Mouse (Mus musculus): ENCODE data around the gene Hoxa9. TPM values are rescaled to one million over a fixed set of nuclear protein-coding genes. Genes with fewer than 3 reads are reported as not detected.

The Hoxa9 gene
- polyA plus RNA-seq, 1 experiment, result 17.7 TPM

- Histone ChIP-seq H3K36me3 (ENCODE audit: control insufficient read depth, insufficient read depth) (peaks cover 16% of the 10 kb centered on the region), H3K4me2 (ENCODE audit: low read depth) (no peak overlapping the region), H3K4me3 (no peak overlapping the region), H3K79me2 (ENCODE audit: control insufficient read depth, insufficient read depth) (peaks cover 5% of the 10 kb centered on the region), H3ac (ENCODE audit: control insufficient read depth, insufficient read length) (no peak overlapping the region), H3K27me3 (ENCODE audit: control insufficient read depth, insufficient read depth, insufficient read length) (no peaks in the 10 kb centered on the region)
- TF ChIP-seq MYOD1 (IDR thresholded peaks at IDR 0.05; ENCODE audit: control insufficient read depth in 1 of 3, insufficient read length in 2 of 3, low read depth in 2 of 3) (no peak), REST (IDR thresholded peaks at IDR 0.05; ENCODE audit: insufficient read depth, insufficient read length) (no peak), CEBPB (IDR thresholded peaks at IDR 0.05; ENCODE audit: insufficient read depth, poor library complexity, severe bottlenecking) (no peak), MAX (IDR thresholded peaks at IDR 0.05; ENCODE audit: low read depth) (no peak), E2F4 (IDR thresholded peaks at IDR 0.05; ENCODE audit: insufficient read depth) (no peak), SRF (IDR thresholded peaks at IDR 0.05; ENCODE audit: control insufficient read depth, insufficient read length, low read depth) (no peak), MYOG (IDR thresholded peaks at IDR 0.05; ENCODE audit: control insufficient read depth in 1 of 3, insufficient read depth in 1 of 3, insufficient read length in 2 of 3, low read depth in 2 of 3) (no peak), POLR2A (IDR thresholded peaks at IDR 0.05; ENCODE audit: insufficient read length, low read depth) (no peak), TCF3 (IDR thresholded peaks at IDR 0.05; ENCODE audit: insufficient read length, low read depth) (no peak), TCF12 (IDR thresholded peaks at IDR 0.05; ENCODE audit: insufficient read depth, poor library complexity, severe bottlenecking) (no peak), POLR2AphosphoS2 (IDR thresholded peaks at IDR 0.05; ENCODE audit: insufficient read length, low read depth) (no peak), USF1 (IDR thresholded peaks at IDR 0.05; ENCODE audit: low read depth) (no peak)
Observed at GRCm38 (mm10) chr6:52203121-52203370, 27.8 kb downstream of the Hoxa9 start.

GRCm38 (mm10) chr6:52202362-52203120 lies 28.3 kb downstream of the Hoxa9 start:
- Histone ChIP-seq H3K27me3 (ENCODE audit: control insufficient read depth, insufficient read depth, insufficient read length) (no peaks in the 10 kb centered on the region), H3K79me2 (ENCODE audit: control insufficient read depth, insufficient read depth) (peaks cover under 1% of the 10 kb centered on the region)

GRCm38 (mm10) chr6:52201269-52201668 lies 29.6 kb downstream of the Hoxa9 start:
- Histone ChIP-seq H3K4me3 (no peak overlapping the region), H3K27me3 (ENCODE audit: control insufficient read depth, insufficient read depth, insufficient read length) (no peaks in the 10 kb centered on the region), H3K79me2 (ENCODE audit: control insufficient read depth, insufficient read depth) (no peaks in the 10 kb centered on the region), H3ac (ENCODE audit: control insufficient read depth, insufficient read length) (no peak overlapping the region), H3K4me2 (ENCODE audit: low read depth) (no peak overlapping the region), H3K36me3 (ENCODE audit: control insufficient read depth, insufficient read depth) (peaks cover 16% of the 10 kb centered on the region)
- TF ChIP-seq E2F4 (IDR thresholded peaks at IDR 0.05; ENCODE audit: insufficient read depth), result no peak
- TF ChIP-seq USF1 (IDR thresholded peaks at IDR 0.05; ENCODE audit: low read depth), result no peak
- TF ChIP-seq SRF (IDR thresholded peaks at IDR 0.05; ENCODE audit: control insufficient read depth, insufficient read length, low read depth), result no peak
- TF ChIP-seq MYOD1 (IDR thresholded peaks at IDR 0.05; ENCODE audit: control insufficient read depth in 1 of 3, insufficient read length in 2 of 3, low read depth in 2 of 3), result no peak
- no peak for TF ChIP-seq MYOG (IDR thresholded peaks at IDR 0.05; ENCODE audit: control insufficient read depth in 1 of 3, insufficient read depth in 1 of 3, insufficient read length in 2 of 3, low read depth in 2 of 3)
- TF ChIP-seq CEBPB (IDR thresholded peaks at IDR 0.05; ENCODE audit: insufficient read depth, poor library complexity, severe bottlenecking), result no peak
- no peak for TF ChIP-seq POLR2A (IDR thresholded peaks at IDR 0.05; ENCODE audit: insufficient read length, low read depth)
- no peak for TF ChIP-seq POLR2AphosphoS2 (IDR thresholded peaks at IDR 0.05; ENCODE audit: insufficient read length, low read depth)
- TF ChIP-seq TCF12 (IDR thresholded peaks at IDR 0.05; ENCODE audit: insufficient read depth, poor library complexity, severe bottlenecking), result no peak
- no peak for TF ChIP-seq REST (IDR thresholded peaks at IDR 0.05; ENCODE audit: insufficient read depth, insufficient read length)
- no peak for TF ChIP-seq MAX (IDR thresholded peaks at IDR 0.05; ENCODE audit: low read depth)
- TF ChIP-seq TCF3 (IDR thresholded peaks at IDR 0.05; ENCODE audit: insufficient read length, low read depth), result no peak

More at GRCm38 (mm10) chr6:52202362-52203120, 28.3 kb downstream of the Hoxa9 start:
- no peak for TF ChIP-seq MYOG (IDR thresholded peaks at IDR 0.05; ENCODE audit: control insufficient read depth in 1 of 3, insufficient read depth in 1 of 3, insufficient read length in 2 of 3, low read depth in 2 of 3)
- TF ChIP-seq REST (IDR thresholded peaks at IDR 0.05; ENCODE audit: insufficient read depth, insufficient read length), result no peak
- TF ChIP-seq USF1 (IDR thresholded peaks at IDR 0.05; ENCODE audit: low read depth), result no peak
- no peak for TF ChIP-seq SRF (IDR thresholded peaks at IDR 0.05; ENCODE audit: control insufficient read depth, insufficient read length, low read depth)
- no peak for TF ChIP-seq POLR2A (IDR thresholded peaks at IDR 0.05; ENCODE audit: insufficient read length, low read depth)
- TF ChIP-seq MAX (IDR thresholded peaks at IDR 0.05; ENCODE audit: low read depth), result no peak
- no peak for TF ChIP-seq TCF3 (IDR thresholded peaks at IDR 0.05; ENCODE audit: insufficient read length, low read depth)
- TF ChIP-seq POLR2AphosphoS2 (IDR thresholded peaks at IDR 0.05; ENCODE audit: insufficient read length, low read depth), result no peak
- no peak for TF ChIP-seq E2F4 (IDR thresholded peaks at IDR 0.05; ENCODE audit: insufficient read depth)
- TF ChIP-seq MYOD1 (IDR thresholded peaks at IDR 0.05; ENCODE audit: control insufficient read depth in 1 of 3, insufficient read length in 2 of 3, low read depth in 2 of 3), result no peak
- TF ChIP-seq CEBPB (IDR thresholded peaks at IDR 0.05; ENCODE audit: insufficient read depth, poor library complexity, severe bottlenecking), result no peak
- no peak for TF ChIP-seq TCF12 (IDR thresholded peaks at IDR 0.05; ENCODE audit: insufficient read depth, poor library complexity, severe bottlenecking)
- Histone ChIP-seq H3K36me3 (ENCODE audit: control insufficient read depth, insufficient read depth) (peaks cover 16% of the 10 kb centered on the region), H3K4me3 (no peak overlapping the region), H3K4me2 (ENCODE audit: low read depth) (no peak overlapping the region), H3ac (ENCODE audit: control insufficient read depth, insufficient read length) (no peak overlapping the region)

- TF ChIP-seq REST (IDR thresholded peaks at IDR 0.05; ENCODE audit: insufficient read depth, insufficient read length) (no peak), CEBPB (IDR thresholded peaks at IDR 0.05; ENCODE audit: insufficient read depth, poor library complexity, severe bottlenecking) (no peak), MYOG (IDR thresholded peaks at IDR 0.05; ENCODE audit: control insufficient read depth in 1 of 3, insufficient read depth in 1 of 3, insufficient read length in 2 of 3, low read depth in 2 of 3) (no peak), TCF3 (IDR thresholded peaks at IDR 0.05; ENCODE audit: insufficient read length, low read depth) (no peak), TCF12 (IDR thresholded peaks at IDR 0.05; ENCODE audit: insufficient read depth, poor library complexity, severe bottlenecking) (no peak), MAX (IDR thresholded peaks at IDR 0.05; ENCODE audit: low read depth) (no peak), POLR2A (IDR thresholded peaks at IDR 0.05; ENCODE audit: insufficient read length, low read depth) (no peak), POLR2AphosphoS2 (IDR thresholded peaks at IDR 0.05; ENCODE audit: insufficient read length, low read depth) (no peak), MYOD1 (IDR thresholded peaks at IDR 0.05; ENCODE audit: control insufficient read depth in 1 of 3, insufficient read length in 2 of 3, low read depth in 2 of 3) (no peak), SRF (IDR thresholded peaks at IDR 0.05; ENCODE audit: control insufficient read depth, insufficient read length, low read depth) (no peak), USF1 (IDR thresholded peaks at IDR 0.05; ENCODE audit: low read depth) (no peak), E2F4 (IDR thresholded peaks at IDR 0.05; ENCODE audit: insufficient read depth) (no peak)
- Histone ChIP-seq H3K36me3 (ENCODE audit: control insufficient read depth, insufficient read depth) (peaks cover 16% of the 10 kb centered on the region), H3K4me2 (ENCODE audit: low read depth) (no peak overlapping the region), H3K4me3 (no peak overlapping the region), H3K27me3 (ENCODE audit: control insufficient read depth, insufficient read depth, insufficient read length) (no peaks in the 10 kb centered on the region), H3ac (ENCODE audit: control insufficient read depth, insufficient read length) (no peak overlapping the region), H3K79me2 (ENCODE audit: control insufficient read depth, insufficient read depth) (no peaks in the 10 kb centered on the region)
Observed at GRCm38 (mm10) chr6:52200751-52201250, 30.1 kb downstream of the Hoxa9 start.
